Mouse (Mus musculus): ENCODE results near the gene Asic4.

GRCm38 (mm10) chr1:75479635-75479989, 29.4 kb downstream of the Asic4 start:
- TF ChIP-seq CTCF (IDR thresholded peaks at IDR 0.05; ENCODE audit: low read depth) (no peak), EP300 (IDR thresholded peaks at IDR 0.05; ENCODE audit: low read depth) (no peak)

Measured in liver, embryonic 14.5 days (tissue).